Mouse (Mus musculus) lung, adult 2 months (tissue): Measurements from ENCODE around the gene BC005537.

ENCODE experiments used
- CTCF ChIP-seq: fragments of 200-500 bp; IDR thresholded peaks from 2 replicates; pipeline ENCODE4 v1.5.1; 2011; ENCODE audit warnings: mild to moderate bottlenecking, low read length, control low read depth; ENCODE audit not compliant: insufficient read depth
- POLR2A ChIP-seq: fragments of 200-500 bp; IDR thresholded peaks from 2 replicates; pipeline ENCODE4 v1.6.1; 2011; ENCODE audit warnings: low read depth, mild to moderate bottlenecking, control low read depth, low read length, borderline replicate concordance; ENCODE audit errors: extremely low read depth

GRCm38 (mm10) chr13:24852570-24852969, 51.1 kb downstream of the BC005537 start:
- TF ChIP-seq CTCF: no peak
- TF ChIP-seq POLR2A: no peak
